Mouse (Mus musculus) forebrain, embryonic 16.5 days (tissue): ENCODE results near the gene Mfsd14a. TPM values are rescaled to one million over a fixed set of nuclear protein-coding genes. Genes with fewer than 3 reads are reported as not detected.
"Not testable (repeated sequence)": the region's sequence is repeated elsewhere in the genome, so short reads cannot be mapped to it uniquely, and the experiment has no call there.

ENCODE experiments used
- ATAC-seq: fragments of 200-750 bp; cut with Nextera tagmentation; 2 replicates; pipeline ENCODE4 v1.8.0; 2017; ENCODE audit warnings: mild to moderate bottlenecking, moderate library complexity
- H3K27ac ChIP-seq: fragments of 300-500 bp; sonication (generic); 2 replicates; pipeline ENCODE4 v1.5.1; 2014; ENCODE audit warnings: low read length, control low read depth
- H3K27me3 ChIP-seq: fragments of 300-500 bp; sonication (generic); replicated peaks from 2 replicates; pipeline ENCODE4 v1.6.1; 2014; ENCODE audit warnings: low read length; ENCODE audit not compliant: control insufficient read depth, insufficient read depth
- H3K36me3 ChIP-seq: fragments of 300-500 bp; sonication (generic); 2 replicates; pipeline ENCODE4 v1.6.1; 2014; ENCODE audit not compliant: control insufficient read depth, insufficient read depth
- H3K4me1 ChIP-seq: fragments of 300-500 bp; sonication (generic); replicated peaks from 2 replicates; pipeline ENCODE4 v1.6.1; 2014; ENCODE audit warnings: low read length; ENCODE audit not compliant: control insufficient read depth, insufficient read depth
- H3K4me2 ChIP-seq: fragments of 300-500 bp; sonication (generic); 2 replicates; pipeline ENCODE4 v1.6.1; 2014; ENCODE audit warnings: mild to moderate bottlenecking, low read length, control low read depth
- H3K4me3 ChIP-seq: fragments of 300-500 bp; sonication (generic); replicated peaks from 2 replicates; pipeline ENCODE4 v1.5.1; 2014; ENCODE audit warnings: mild to moderate bottlenecking, low read length, control low read depth
- H3K9ac ChIP-seq: fragments of 300-500 bp; sonication (generic); replicated peaks from 2 replicates; pipeline ENCODE4 v1.6.1; 2014; ENCODE audit warnings: low read depth, low read length, control low read depth
- H3K9me3 ChIP-seq: fragments of 300-500 bp; sonication (generic); 2 replicates; pipeline ENCODE4 v1.6.1; 2016; ENCODE audit warnings: low read length; ENCODE audit not compliant: control insufficient read depth
- WGBS: fragments of 180-500 bp; shearing (Covaris S2); extraction: QIAGEN DNeasy Blood & Tissue Kit; methylation state at CpG from one replicate; pipeline ENCODE4 v1.1.7; 2014; 5-methylcytosine and 5-hydroxymethylcytosine counted together
- polyA plus RNA-seq: library from polyadenylated mRNA; unstranded; fragments of >200 nt; fragmentation: Nextera tagmentation; extraction: Ambion mirVana; gene quantifications from 2 replicates; pipeline ENCODE4 v1.2.1, GENCODE M21; 2015

The Mfsd14a gene
- polyA plus RNA-seq, 1 experiment from 2014 or later, result 77.2 TPM

DNA sequence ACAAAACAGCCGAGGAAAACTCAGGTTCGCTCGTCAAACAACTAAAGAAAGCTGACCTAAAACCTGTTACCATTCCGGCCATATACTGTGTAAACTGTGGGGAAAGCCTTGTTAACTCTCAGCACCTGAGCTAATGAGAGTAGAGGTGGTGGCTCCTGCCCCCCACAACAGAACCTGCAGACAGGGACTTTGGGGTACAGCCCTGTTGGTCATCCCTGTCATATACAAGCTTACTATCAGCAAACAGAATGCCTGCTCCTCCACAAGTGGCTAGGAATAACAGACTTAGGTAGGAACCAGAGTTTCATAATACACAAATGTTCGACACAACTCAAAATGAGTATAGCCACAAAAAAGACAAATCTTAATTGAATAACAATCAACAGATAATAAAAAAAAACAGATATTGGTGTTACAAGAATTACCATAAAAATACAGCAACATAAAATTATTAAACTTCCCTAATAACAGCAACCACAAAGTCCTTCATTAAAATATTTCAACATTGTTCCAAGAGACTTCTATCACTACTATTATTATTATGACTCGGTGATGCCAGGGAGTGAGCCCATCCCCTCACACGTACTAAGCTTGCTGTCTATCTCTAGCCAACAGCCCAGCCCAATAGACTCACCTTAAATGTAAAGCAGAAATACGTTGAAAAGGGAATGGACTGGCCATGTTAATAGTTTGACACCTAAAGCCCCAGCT is 32.6 kb upstream of the Mfsd14a start:
- no peak overlapping the region for H3K4me2 ChIP-seq
- H3K27me3 ChIP-seq, result no peaks in the 10 kb centered on the region
- H3K9ac ChIP-seq, result no peak overlapping the region
- H3K27ac ChIP-seq, result no peak overlapping the region
- no peaks in the 10 kb centered on the region; the same call in 1 of the 2 replicates for H3K36me3 ChIP-seq
- no peak overlapping the region for H3K4me3 ChIP-seq
- no peak for ATAC-seq
- no peaks in the 10 kb centered on the region for H3K9me3 ChIP-seq
- H3K4me1 ChIP-seq, result no peaks in the 10 kb centered on the region
- WGBS, result 87% methylated on average over 8 of the region's 8 CpGs

DNA sequence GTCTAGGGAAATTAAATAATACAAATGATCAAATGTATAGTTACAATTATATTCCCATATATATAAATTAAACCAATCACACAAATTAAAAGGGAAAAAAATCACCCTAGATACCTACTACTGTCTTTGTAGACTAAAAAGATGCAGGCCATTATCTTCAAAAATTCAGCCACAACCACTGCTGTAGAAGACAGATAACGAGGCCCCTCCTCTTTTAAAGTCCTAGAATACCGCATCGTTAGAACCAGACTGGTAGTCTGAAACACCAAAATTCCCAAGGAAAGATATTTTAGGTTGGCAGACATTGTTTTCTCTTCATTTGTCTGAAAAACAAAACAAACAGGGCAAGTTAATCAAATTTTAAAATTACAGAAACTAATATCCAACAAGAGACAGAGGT is 31.8 kb upstream of the Mfsd14a start:
- H3K4me3 ChIP-seq, result no peak overlapping the region
- ATAC-seq, result no peak

DNA sequence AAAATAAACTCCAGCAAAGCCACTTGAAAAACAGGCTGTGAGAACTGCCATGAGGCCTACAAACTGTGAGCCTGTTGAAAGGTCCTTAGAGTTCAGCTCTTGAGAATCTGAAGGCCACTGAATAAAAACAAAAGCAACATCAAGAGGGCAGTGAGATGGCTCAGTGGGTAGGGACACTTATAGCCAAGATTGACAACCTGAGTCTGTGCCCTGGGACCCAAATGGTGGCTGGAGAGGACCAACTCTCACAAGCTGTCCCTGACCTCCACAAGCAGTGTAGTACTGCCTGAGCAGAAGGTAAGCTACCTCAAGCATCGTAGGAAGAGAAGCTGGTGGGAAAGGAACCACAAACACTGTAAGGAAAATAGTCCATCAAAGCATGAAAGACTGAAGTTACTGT is 18.7 kb upstream of the Mfsd14a start, which contains the start of gene Gm43191:
TSS of gene Gm43191 (minus strand) at position 101 of the 400 bp plus-strand sequence.
- Histone ChIP-seq H3K9ac (no peak within 1 kb of the TSS), H3K4me3 (no peak within 1 kb of the TSS), H3K27me3 (no peaks in the 10 kb centered on the region), H3K27ac (no peak within 1 kb of the TSS), H3K4me1 (no peaks in the 10 kb centered on the region), H3K4me2 (no peak within 1 kb of the TSS), H3K9me3 (no peaks in the 10 kb centered on the region), H3K36me3 (no peaks in the 10 kb centered on the region)
- no peak for ATAC-seq
- 97% methylated on average over 1 of the region's 1 CpGs for WGBS

More for the DNA sequence above, 31.8 kb upstream of the Mfsd14a start:
- H3K27me3 ChIP-seq, result no peaks in the 10 kb centered on the region
- no peak overlapping the region for H3K27ac ChIP-seq
- no peaks in the 10 kb centered on the region; the same call in 1 of the 2 replicates for H3K36me3 ChIP-seq
- H3K4me2 ChIP-seq, result no peak overlapping the region
- H3K9ac ChIP-seq, result no peak overlapping the region
- no peaks in the 10 kb centered on the region for H3K4me1 ChIP-seq
- H3K9me3 ChIP-seq, result no peaks in the 10 kb centered on the region
- WGBS, result 69% methylated on average over 3 of the region's 3 CpGs

DNA sequence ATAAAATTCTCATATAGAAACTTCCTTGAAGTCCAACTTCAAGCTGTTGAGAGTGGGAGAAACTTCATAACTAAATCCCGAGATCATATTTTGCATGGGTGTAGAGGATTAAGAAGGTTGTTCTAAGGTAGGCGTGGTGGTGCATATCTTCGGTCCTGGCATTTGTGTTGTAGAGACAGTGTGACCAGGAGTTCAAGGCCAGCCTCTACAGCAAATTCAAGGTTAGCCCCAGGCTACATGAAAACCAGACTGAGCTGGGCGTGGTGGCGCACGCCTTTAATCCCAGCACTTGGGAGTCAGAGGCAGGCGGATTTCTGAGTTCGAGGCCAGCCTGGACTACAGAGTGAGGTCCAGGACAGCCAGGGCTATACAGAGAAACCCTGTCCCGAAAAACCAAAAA is 1.8 kb upstream of the Mfsd14a start:
- peaks cover 15% of the 10 kb centered on the region for H3K4me1 ChIP-seq

DNA sequence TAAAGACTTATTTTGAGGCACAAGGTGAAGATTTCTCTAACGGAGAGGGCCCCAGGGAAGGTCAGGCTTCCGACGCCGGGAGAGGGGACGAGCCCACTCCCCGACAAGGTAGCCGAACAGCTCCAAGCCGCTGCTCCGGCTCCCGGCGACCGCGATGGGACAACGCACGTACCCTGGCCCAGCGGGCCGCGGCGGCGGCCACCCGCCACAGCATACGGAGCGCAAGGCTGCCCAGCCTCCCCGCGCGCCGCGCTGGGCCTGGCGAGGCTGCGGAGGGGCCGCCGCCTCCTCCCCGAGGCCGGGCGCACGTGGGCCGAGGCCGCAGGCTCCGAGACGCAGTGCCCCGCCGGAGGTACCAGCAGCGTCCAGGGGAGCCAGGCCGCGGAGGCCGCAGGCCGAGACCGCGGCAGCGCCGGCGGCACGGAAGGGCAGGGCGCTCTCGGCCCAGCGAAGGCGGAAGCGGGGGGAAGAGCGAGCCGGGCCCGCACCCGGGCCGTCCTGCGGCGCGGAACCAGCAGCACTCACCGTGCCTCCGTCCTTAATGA is 535 bp downstream of the Mfsd14a start:
- H3K4me3 ChIP-seq, result peak overlapping the region; percentile 77
- peak overlapping the region; percentile 89 for H3K27ac ChIP-seq
- H3K9me3 ChIP-seq, result no peaks in the 10 kb centered on the region
- under 1% methylated on average over 59 of the region's 68 CpGs for WGBS
- H3K4me1 ChIP-seq, result peaks cover 21% of the 10 kb centered on the region
- H3K36me3 ChIP-seq, result no peaks in the 10 kb centered on the region
- no peaks in the 10 kb centered on the region for H3K27me3 ChIP-seq
- peak; percentile 87 for ATAC-seq
- peak overlapping the region; percentile 85 for H3K9ac ChIP-seq
- H3K4me2 ChIP-seq, result peak overlapping the region; percentile 56

More for the DNA sequence above, 1.8 kb upstream of the Mfsd14a start:
- not testable (repeated sequence) for H3K4me2 ChIP-seq, ATAC-seq, H3K36me3 ChIP-seq, H3K27ac ChIP-seq, H3K9me3 ChIP-seq, H3K9ac ChIP-seq, H3K4me3 ChIP-seq, H3K27me3 ChIP-seq
- WGBS, result 94% methylated on average over 9 of the region's 9 CpGs

DNA sequence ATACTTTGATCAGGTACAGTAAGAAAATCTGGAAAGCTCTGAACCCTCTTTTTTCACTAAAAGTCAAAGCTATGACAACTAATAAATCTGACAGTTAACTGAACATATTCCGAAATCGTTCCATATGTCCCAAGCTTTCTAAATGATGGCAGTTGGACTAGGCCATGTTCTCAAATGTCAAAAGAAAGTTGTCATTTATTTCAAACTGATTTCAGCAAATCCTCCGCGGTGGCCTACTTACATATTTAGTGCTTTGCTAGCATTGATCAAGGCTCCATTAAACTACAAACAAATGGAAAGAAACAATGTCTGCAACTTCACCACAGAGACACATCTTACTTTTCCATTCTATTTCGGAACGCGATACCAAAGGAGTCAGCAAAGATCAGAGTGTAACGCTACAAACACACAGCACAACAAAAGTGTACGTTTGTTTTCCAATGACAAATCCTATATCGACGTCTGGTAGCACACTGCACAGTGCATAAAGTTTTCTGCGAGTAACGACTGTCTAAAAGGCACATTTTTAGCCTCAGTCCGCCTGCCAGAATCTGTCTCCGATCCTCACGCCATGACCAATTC is 1.1 kb downstream of the Mfsd14a start:
- Histone ChIP-seq H3K9me3 (no peaks in the 10 kb centered on the region), H3K4me2 (peak overlapping the region; percentile 56), H3K4me3 (peak overlapping the region; percentile 77), H3K27ac (peak overlapping the region; percentile 89), H3K9ac (peak overlapping the region; percentile 85), H3K4me1 (peaks cover 21% of the 10 kb centered on the region), H3K36me3 (no peaks in the 10 kb centered on the region), H3K27me3 (no peaks in the 10 kb centered on the region)
- 5% methylated on average over 16 of the region's 16 CpGs for WGBS
- ATAC-seq, result no peak

DNA sequence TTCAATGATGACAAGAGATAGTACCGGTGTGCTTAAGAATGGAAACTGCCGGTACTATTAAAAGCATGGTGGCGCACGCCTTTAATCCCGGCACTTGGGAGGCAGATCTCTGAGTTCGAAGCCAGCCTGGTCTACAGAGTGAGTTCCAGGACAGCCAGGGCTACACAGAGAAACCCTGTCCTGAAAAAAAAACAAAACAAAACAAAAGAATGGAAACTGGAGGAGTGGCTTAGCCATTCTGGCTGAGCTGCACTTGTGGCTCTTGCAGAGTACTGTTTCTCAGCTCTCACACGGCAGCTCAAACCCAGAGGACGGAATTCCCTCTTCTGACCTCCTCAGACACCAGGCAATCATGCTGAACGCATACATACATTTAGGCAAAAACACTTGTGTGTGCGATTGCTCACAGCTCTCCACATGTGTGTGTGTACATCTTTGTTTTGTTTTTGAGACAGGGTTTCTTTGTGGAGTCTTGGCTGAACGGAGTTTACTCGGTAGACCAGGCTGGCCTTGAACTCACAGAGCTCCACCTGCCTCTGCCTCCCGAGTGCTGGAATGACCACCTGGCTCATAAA is 2.5 kb downstream of the Mfsd14a start:
- Histone ChIP-seq H3K4me3 (no peak overlapping the region), H3K27ac (no peak overlapping the region), H3K4me2 (no peak overlapping the region), H3K4me1 (peaks cover 21% of the 10 kb centered on the region), H3K27me3 (no peaks in the 10 kb centered on the region), H3K36me3 (no peaks in the 10 kb centered on the region), H3K9me3 (no peaks in the 10 kb centered on the region), H3K9ac (no peak overlapping the region)
- ATAC-seq, result no peak
- 83% methylated on average over 13 of the region's 13 CpGs for WGBS

DNA sequence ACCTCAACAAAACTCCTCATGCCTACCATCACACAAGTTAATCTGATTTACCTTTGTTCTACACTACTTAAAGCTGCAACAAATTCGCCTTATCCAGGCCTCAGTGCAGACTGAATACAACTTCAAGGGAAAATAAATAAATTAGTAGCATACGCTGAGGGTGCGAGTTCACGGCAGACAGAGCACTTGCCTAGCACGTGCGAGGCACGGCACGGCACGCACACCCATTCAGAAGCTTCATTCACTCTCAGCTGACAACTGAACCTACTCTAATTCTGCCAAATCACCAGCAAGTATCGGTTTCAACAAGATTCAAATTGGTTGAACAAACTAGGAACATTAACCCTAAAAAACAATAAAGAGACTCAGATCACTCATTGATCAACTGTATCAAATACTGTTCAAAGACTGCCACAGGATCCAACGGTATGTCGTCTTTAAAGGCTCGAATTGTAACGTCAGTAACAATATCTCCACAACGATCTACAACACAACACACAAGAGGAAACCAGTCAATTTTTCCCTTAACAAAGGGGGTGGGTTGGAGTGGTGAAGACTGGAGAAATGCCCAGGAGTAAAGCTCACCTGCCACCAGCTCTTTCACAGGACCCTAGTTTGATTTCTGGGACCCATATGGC is 3.4 kb downstream of the Mfsd14a start:
- no peaks in the 10 kb centered on the region for H3K9me3 ChIP-seq
- H3K9ac ChIP-seq, result no peak overlapping the region
- H3K27me3 ChIP-seq, result no peaks in the 10 kb centered on the region
- H3K4me1 ChIP-seq, result peaks cover 21% of the 10 kb centered on the region
- WGBS, result 60% methylated on average over 15 of the region's 15 CpGs
- H3K27ac ChIP-seq, result no peak overlapping the region
- ATAC-seq, result no peak
- no peaks in the 10 kb centered on the region for H3K36me3 ChIP-seq
- H3K4me3 ChIP-seq, result no peak overlapping the region
- no peak overlapping the region for H3K4me2 ChIP-seq
